Mouse (Mus musculus): ENCODE results near the gene Sec24a.
"Not testable (repeated sequence)": the region's sequence is repeated elsewhere in the genome, so short reads cannot be mapped to it uniquely, and the experiment has no call there.

Gene Sec24a

GRCm38 (mm10) chr11:51759941-51760657 lies 3.3 kb downstream of the Sec24a start:
- in situ Hi-C loops (cut with MboI, MseI), result no loop called here

DNA sequence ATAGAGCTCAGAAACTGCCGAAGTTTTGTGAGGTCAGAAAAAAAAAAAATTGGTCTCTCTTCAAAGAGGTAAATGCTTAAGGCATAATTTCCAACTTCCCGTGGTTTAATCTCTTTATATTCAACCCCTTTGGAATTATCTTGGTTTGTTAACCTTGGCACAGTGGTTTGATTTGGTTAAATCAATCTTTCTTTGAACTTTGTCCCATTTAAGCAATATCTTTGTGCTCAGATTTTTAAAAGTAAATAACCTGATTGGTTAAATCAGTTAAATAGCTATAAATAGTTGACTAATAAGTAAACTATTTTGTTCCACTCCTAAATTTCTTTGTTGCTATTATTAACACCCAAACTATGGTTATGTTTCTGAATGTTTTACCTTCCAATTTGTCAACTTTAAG lies 4.2 kb downstream of the Sec24a start:
- in situ Hi-C loops (cut with MboI, MseI), result no loop called here

- in situ Hi-C loops (cut with MboI, MseI), result not testable (repeated sequence)
Measured at GRCm38 (mm10) chr11:51758207-51758606, 5.2 kb downstream of the Sec24a start.

DNA sequence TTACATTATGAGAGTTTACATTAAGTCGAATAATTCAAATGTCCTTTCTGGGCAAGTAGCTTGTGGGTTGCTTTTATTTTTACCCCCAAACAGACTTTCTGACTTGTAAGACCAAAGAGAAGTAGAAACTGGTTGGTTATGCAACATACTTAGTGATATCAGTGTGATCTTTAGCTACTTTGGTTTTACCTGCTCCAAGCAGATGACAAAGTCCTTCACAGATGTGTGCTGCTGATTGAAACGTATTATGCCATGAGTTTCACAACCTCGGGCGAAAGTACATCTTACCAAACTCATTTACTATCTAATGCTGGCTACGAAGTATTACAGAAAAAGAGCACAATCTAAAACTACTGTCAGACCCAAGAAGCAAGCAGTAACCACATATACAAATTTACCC lies 5.8 kb downstream of the Sec24a start:
- in situ Hi-C loops (cut with MboI, MseI), result no loop called here

- in situ Hi-C loops (cut with MboI, MseI), result no loop called here
Measured at GRCm38 (mm10) chr11:51757023-51757422, 6.4 kb downstream of the Sec24a start.

DNA sequence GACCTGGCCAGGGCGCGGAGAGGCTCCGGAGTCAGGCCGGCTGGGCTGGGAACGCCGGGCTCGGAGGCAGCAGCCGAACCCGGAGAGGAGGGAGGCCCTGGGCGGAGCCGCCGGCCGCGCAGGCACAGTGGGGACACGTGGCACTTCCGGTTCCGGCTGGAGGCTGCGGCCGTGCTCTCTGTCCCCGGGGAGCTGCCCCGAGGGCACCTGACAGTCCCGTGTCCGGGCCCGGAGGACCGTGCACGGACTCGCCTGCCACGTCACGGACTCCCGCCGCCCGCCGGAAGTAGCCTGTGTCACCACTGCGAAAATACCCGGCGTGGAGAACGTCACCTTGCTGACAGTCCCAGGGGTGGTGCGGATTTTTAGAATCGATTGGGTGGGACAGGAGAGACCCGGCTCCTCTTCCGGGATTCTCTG lies 7.1 kb downstream of the Sec24a start:
- in situ Hi-C loops (cut with MboI, MseI), result no loop called here

GRCm38 (mm10) chr11:51755621-51756311 lies 7.7 kb downstream of the Sec24a start:
- in situ Hi-C loops (cut with MboI, MseI), result no loop called here

DNA sequence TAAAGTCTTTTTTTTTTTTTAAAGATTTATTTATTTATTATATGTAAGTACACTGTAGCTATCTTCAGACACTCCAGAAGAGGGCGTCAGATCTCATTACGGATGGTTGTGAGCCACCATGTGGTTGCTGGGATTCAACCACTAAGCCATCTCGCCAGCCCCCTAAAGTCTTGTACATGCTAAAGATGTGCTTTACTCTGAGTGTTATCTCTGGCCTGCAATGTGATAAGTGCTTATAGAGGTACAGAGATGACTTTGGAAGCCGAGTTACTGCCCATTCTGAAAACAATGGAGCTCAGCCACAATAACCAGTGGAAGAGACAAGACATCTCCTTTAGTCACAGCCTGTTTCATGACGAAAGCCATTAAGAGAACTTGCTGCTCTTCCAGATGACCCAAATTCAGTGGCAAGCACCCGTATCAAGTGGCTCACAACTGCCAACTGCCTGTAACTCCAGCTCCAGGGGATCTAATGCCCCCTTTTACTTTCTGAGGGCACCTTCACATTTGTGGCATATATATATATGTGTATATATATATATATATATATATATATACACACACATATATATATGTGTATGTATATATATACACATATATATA lies 11.7 kb downstream of the Sec24a start:
- in situ Hi-C loops (cut with MboI, MseI), result not testable (repeated sequence)

- in situ Hi-C loops (cut with MboI, MseI), result no loop called here
Measured at GRCm38 (mm10) chr11:51746096-51746495, 17.3 kb downstream of the Sec24a start.

DNA sequence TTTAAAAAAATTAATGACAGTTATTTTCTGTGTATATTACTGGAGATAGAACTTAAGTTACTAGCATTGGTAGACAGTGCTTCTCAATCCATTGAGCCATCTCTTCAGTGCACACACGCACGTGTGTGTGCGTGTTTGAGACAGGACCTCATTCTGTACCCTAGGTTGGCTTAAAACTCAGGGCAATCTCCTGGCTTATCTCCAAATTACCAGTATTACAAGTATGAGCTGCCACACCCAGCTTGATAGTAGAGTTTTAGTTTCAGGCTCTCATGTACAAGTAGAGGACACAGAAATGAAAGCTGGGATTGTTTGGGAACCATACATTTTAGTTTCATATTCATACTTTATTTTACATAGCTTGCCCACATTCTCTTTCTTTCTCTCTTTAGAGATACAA lies 22.7 kb downstream of the Sec24a start:
- in situ Hi-C loops (cut with MboI, MseI), result loop anchor here in 1 of 2 experiments (5.0 kb wide), 1 partner anchor 47 kb away; no protein-coding TSS in a partner anchor

DNA sequence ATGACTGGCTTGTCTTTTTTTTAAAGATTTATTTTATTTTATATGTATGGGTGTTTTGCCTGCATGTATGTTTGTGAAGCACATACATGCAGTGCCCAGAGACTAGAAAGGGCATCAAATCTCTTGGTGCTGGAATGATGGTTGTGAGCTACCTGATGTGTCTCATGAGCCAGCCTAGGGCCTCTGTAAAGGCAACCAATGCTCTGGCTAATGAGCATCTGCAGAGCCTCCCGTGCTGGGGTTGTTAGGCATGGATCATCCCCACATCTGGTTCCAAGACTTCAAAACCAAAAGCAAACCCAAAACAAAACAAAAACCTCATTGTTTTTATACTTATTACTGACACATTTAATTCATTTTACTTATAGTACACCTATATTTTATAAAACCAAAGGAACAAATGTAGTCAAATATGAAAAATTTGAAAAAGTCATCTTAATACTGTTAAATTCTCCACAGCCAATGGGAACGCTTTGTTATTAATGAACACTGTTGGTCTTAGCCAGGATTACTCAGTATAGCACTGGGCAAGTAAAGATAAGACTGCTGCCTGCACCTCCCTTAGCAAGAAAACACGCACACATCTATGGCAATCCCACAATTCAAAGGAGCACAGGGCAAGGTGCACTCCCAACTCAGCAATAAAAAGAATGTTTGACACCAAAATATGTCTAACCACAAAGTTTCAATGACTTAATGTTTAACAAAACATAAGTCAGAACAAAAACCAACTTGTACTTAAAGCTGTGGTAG lies 24.6 kb downstream of the Sec24a start:
- in situ Hi-C loops (cut with MboI, MseI), result loop anchor here in 1 of 2 experiments (5.0 kb wide), 1 partner anchor 48 kb away; no protein-coding TSS in a partner anchor

DNA sequence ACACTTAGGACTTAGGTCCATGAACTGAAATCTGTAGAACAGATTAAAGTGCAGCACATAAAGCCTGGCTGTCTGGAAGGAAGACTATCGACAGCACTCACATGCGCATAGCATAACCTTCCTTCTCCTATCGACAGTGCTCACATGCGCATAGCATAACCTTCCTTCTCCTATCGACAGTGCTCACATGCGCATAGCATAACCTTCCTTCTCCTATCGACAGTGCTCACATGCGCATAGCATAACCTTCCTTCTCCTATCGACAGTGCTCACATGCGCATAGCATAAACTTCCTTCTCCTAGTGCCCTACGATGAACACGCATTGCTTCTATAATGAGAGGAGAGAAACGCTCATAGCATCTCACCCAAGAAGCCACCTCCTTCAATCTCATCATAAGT lies 29.2 kb downstream of the Sec24a start:
- in situ Hi-C loops (cut with MboI, MseI), result not testable (repeated sequence)

DNA sequence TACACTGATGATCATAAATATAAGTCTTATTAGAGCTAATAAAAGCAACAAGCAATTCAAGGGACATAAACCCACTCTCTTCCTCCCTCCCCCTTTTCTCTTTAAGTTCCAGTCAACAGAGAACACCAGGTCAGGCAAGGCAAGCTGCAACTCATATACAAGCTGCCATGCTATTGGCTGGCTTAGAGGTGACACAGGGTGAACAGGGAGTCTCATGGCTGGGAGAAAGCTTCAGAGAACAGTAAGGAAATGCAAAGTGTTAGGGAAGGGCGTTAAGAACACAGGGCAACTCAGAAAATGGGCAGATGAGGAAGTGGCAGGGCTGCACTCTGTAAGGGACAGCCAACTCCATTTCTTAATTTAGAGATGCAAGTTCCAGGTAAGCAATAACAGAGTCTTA lies 30.6 kb downstream of the Sec24a start:
- in situ Hi-C loops (cut with MboI, MseI), result no loop called here

- in situ Hi-C loops (cut with MboI, MseI), result loop anchor here in 1 of 2 experiments (10.0 to 25.0 kb wide), 2 partner anchors 1134 to 1566 kb away; no protein-coding TSS in a partner anchor
Measured at GRCm38 (mm10) chr11:51721066-51721465, 42.4 kb downstream of the Sec24a start.

GRCm38 (mm10) chr11:51707080-51707479 lies 56.4 kb downstream of the Sec24a start:
- in situ Hi-C loops (cut with MboI, MseI), result loop anchor here in 1 of 2 experiments (25.0 kb wide), 1 partner anchor 1580 kb away; no protein-coding TSS in a partner anchor

DNA sequence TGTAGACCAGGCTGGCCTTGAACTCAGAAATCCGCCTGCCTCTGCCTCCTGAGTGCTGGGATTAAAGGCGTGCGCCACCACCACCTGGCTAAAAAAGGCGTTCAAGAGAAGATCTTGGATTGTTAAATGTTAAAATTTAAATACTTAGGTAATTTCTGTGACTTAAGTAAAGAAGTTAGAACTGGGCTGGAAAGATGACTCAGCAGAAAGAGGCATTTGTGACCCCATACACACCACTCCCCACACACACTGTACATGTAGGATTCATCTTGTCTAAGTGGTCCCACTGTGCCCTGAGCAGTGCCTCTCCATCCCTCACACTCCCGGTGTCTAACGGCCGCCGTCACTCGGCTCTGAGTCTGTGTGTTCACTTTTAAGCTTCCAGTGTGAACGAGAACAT lies 57.0 kb downstream of the Sec24a start:
- in situ Hi-C loops (cut with MboI, MseI), result loop anchor here in 1 of 2 experiments (25.0 kb wide), 1 partner anchor 1581 kb away; no protein-coding TSS in a partner anchor

- in situ Hi-C loops (cut with MboI, MseI), result loop anchor here in 1 of 2 experiments (25.0 kb wide), 1 partner anchor 1584 kb away; no protein-coding TSS in a partner anchor
Measured at GRCm38 (mm10) chr11:51703379-51703998, 59.9 kb downstream of the Sec24a start.

- in situ Hi-C loops (cut with MboI, MseI), result loop anchor here in 1 of 2 experiments (25.0 kb wide), 1 partner anchor 1584 kb away; no protein-coding TSS in a partner anchor
Measured at GRCm38 (mm10) chr11:51702831-51703230, 60.6 kb downstream of the Sec24a start.

DNA sequence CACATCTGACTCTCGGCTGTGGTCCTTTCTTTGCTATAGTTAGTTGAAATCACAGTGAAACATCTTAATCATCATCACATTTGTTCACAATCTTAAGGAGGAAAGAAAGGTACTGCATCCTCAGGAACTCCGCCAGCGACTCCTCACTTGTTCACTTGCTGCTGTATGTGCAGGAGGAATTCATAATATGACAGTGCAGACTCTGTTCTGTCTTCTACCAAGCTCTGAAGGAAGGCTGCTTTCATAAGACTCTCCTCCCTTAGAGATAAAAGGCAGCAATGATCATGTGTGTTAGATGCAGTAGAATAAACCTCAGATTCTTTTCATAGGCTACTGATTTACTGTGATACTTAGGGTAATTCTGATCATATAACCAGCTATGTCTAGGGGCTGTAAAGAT lies 68.5 kb downstream of the Sec24a start:
- in situ Hi-C loops (cut with MboI, MseI), result loop anchor here in 1 of 2 experiments (25.0 kb wide), 1 partner anchor 858 kb away; the partner anchor contains the start of genes Zfp354c and Zfp879

GRCm38 (mm10) chr11:51690597-51690996 lies 72.8 kb downstream of the Sec24a start:
- in situ Hi-C loops (cut with MboI, MseI), result loop anchor here in 1 of 2 experiments (25.0 kb wide), 1 partner anchor 853 kb away; the partner anchor contains the start of genes Zfp354c and Zfp879
